Mouse (Mus musculus) limb, embryonic 10.5 days (tissue): ENCODE data around the gene Smim22. TPM values are rescaled to one million over a fixed set of nuclear protein-coding genes. Genes with fewer than 3 reads are reported as not detected.

ENCODE experiments used
- DNase-seq: peaks from one replicate; pipeline ENCODE4 v3.0.0-alpha.2; 2017; ENCODE audit warnings: low spot score
- H3K27ac ChIP-seq: fragments of 300-500 bp; sonication (generic); 2 replicates; pipeline ENCODE4 v1.5.1; 2016; ENCODE audit warnings: mild to moderate bottlenecking
- H3K27me3 ChIP-seq: fragments of 300-500 bp; sonication (generic); 2 replicates; pipeline ENCODE4 v1.6.1; 2016; ENCODE audit warnings: low read depth, mild to moderate bottlenecking; ENCODE audit not compliant: poor library complexity, severe bottlenecking
- H3K36me3 ChIP-seq: fragments of 300-500 bp; sonication (generic); 2 replicates; pipeline ENCODE4 v1.6.1; 2016; ENCODE audit warnings: mild to moderate bottlenecking, moderate library complexity
- H3K4me1 ChIP-seq: fragments of 300-500 bp; sonication (generic); 2 replicates; pipeline ENCODE4 v1.6.1; 2016
- H3K4me3 ChIP-seq: fragments of 300-500 bp; sonication (generic); 2 replicates; pipeline ENCODE4 v1.5.1; 2016; ENCODE audit warnings: mild to moderate bottlenecking, moderate library complexity
- H3K9me3 ChIP-seq: fragments of 300-500 bp; sonication (generic); replicated peaks from 2 replicates; pipeline ENCODE4 v1.6.1; 2016; ENCODE audit warnings: mild to moderate bottlenecking
- WGBS: fragments of 180-500 bp; shearing (Covaris S2); methylation state at CpG from one replicate; pipeline ENCODE4 v1.1.7; 2016; 5-methylcytosine and 5-hydroxymethylcytosine counted together
- polyA plus RNA-seq: library from polyadenylated mRNA; unstranded; fragments of >200 nt; fragmentation: Nextera tagmentation; extraction: Ambion mirVana; gene quantifications from 2 replicates; pipeline ENCODE4 v1.2.1, GENCODE M21; 2016

Gene Smim22
- polyA plus RNA-seq, 1 experiment from 2014 or later, result 1.6 TPM

DNA sequence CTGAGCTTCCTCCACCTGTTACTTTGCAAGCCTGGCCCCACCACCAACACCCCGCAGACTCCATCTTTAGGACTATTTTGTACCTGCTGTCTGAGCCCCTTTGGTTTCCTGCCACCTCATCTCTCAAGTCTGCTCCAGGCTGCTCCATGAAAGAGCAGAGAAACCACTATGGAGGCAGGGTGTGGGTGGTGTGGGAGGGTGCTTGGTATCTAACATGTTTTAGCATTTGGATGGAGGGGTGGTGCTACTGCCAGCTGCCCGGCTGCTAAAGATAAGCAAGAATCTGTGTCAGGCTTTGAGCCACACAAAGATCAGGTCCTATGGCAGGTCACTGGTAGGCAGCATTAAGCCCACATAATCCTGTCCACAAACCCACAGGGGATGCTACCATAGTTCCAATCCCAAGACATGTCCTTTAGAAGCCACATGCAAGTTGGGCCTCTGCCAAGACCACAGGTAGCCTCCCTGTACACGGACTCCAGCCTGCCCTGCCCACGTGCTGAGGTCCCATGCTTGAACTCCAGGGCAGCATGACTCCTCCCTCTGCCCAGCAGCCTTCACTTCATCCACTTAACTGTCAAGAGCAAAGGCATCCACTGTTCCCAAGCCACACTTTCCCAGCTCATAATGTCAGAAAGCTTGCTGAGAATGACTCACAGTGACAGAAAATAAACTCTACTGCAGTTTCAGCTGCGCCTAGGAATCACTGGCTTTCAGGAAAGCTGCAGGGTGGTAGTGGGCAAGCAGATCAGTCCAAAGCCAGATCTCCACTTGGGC, 28.6 kb upstream of the Smim22 start:
- Histone ChIP-seq H3K4me3 (no peak overlapping the region), H3K9me3 (no peaks in the 10 kb centered on the region), H3K27ac (no peak overlapping the region), H3K36me3 (no peaks in the 10 kb centered on the region), H3K4me1 (no peaks in the 10 kb centered on the region), H3K27me3 (no peaks in the 10 kb centered on the region)
- WGBS, result 81% methylated on average over 5 of the region's 5 CpGs
- DNase-seq, result no peak

DNA sequence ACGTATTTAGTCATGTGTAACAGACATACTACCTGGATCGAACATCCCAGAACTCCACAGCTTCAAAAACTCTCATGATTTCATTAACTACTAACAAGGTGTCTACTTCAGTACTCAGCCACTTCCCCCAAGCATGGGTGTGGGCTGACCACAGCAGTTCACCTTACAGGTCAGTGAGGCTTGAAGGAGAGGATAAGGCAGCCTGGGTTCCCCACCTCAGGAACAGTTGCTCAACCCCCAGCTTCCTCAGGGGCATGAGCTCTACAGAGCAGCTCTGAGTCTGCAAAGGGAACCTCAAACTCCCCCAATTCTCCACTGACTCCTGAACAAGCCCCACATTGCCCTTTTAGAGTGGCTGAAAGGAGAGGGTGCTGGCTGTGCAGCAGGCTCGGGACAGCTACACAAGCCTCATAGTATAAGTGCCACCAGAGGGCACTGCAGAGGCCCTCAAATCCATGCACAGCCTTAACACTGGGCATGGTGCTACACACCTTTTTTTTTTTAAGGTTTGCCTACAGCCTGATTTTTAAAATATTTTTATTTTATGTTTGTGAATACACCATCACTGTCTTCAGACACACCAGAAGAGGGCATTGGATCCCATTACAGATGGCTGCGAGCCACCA, 27.2 kb upstream of the Smim22 start:
- Histone ChIP-seq H3K27me3 (no peaks in the 10 kb centered on the region), H3K36me3 (no peaks in the 10 kb centered on the region), H3K4me3 (no peak overlapping the region), H3K4me1 (no peaks in the 10 kb centered on the region), H3K9me3 (no peaks in the 10 kb centered on the region), H3K27ac (no peak overlapping the region)
- DNase-seq, result no peak
- WGBS, result 72% methylated on average over 4 of the region's 4 CpGs

DNA sequence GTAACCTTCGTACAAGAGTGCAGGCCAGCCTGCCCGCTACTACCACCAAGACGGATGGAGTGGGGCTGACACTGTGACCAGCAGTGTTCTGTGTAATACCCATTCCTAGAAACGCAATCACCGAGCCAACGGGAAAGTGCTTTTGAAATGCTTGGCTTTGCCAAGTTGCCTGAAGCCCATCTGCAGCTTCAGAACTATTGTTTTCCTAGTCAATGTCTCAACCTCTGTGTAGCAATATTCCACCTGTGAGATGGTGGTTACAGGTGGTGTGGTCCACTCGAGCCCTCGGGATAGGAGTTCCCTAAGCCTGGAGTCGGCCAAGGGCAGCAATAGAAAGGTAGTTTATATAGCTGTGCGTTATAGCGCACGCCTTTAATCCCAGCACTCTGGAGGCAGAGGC, 22.4 kb upstream of the Smim22 start:
- no peak overlapping the region for H3K4me3 ChIP-seq
- no peak for DNase-seq
- no peaks in the 10 kb centered on the region for H3K36me3 ChIP-seq
- no peaks in the 10 kb centered on the region for H3K9me3 ChIP-seq
- no peaks in the 10 kb centered on the region for H3K4me1 ChIP-seq
- no peak overlapping the region for H3K27ac ChIP-seq
- H3K27me3 ChIP-seq, result no peaks in the 10 kb centered on the region
- WGBS, result 94% methylated on average over 12 of the region's 12 CpGs

DNA sequence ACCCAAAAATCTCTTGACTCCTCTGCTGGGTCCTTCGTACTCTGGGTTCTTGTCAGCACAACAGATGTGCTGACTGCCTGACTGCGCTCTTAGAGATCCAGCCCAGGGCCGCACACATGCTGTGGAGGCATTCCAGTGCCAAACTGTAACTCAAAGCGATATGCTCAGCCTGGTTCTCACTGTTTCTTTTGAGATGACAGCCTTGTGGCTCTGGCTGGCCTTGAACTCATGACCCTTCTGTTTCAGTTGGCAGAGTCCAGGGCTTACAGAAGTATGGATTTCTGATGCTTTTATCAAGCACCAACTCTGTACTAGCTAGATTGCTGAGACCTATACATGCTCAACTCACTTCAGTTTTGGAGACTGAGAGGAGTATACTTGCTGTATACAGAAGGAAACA, 13.8 kb upstream of the Smim22 start:
- no peaks in the 10 kb centered on the region for H3K36me3 ChIP-seq
- H3K9me3 ChIP-seq, result no peaks in the 10 kb centered on the region
- WGBS, result 87% methylated on average over 4 of the region's 4 CpGs
- no peak overlapping the region for H3K4me3 ChIP-seq
- DNase-seq, result no peak
- H3K4me1 ChIP-seq, result peaks cover 6% of the 10 kb centered on the region
- H3K27ac ChIP-seq, result no peak overlapping the region
- no peaks in the 10 kb centered on the region for H3K27me3 ChIP-seq

DNA sequence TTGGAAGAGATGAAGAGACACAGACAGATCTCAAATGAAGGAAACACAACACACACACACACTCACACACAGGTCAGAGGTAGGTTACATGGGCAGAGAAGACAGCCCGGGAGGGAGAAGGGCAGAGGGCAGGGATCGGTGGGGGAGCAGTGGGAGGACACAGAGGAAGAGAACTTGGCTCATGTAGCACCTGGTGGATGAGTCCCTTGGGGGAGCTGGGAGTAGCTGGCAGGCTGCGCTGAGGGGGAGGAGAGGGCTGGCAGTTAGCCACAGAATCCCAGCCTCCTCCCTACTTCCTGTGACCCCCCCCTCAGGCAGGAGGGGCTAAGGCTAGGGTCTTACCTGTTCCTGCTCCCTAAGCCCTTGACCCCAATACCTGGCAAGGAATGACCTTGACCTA, 9.5 kb upstream of the Smim22 start, which contains the start of gene Sept12:
Sept12 (minus strand) TSS at position 300 of the 400 bp plus-strand sequence.
- Histone ChIP-seq H3K36me3 (no peaks in the 10 kb centered on the region), H3K9me3 (no peaks in the 10 kb centered on the region), H3K4me1 (peaks cover 6% of the 10 kb centered on the region), H3K27me3 (no peaks in the 10 kb centered on the region), H3K4me3 (no peak within 1 kb of the TSS), H3K27ac (no peak within 1 kb of the TSS)
- no peak for DNase-seq
- WGBS, result 57% methylated on average over 3 of the region's 3 CpGs

DNA sequence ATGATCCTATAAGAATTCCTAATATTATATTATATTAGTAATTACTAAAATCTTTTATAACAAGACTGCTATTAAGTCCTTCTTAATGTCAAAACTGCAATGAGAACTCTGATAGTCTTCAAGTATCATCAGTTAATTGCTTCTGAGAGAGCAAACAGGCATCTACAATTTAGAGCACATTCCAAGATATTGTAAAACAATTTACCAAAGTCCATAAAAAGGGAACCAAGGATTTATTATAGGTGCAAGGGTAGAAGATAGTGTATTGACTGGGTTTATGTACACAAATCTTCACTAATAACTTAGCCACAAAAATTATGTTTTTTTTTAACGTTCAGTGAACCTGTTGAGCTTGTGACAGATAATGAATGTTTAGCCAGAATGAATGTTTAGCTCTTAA, 8.1 kb upstream of the Smim22 start:
- H3K9me3 ChIP-seq, result no peaks in the 10 kb centered on the region
- H3K4me3 ChIP-seq, result no peak overlapping the region
- H3K27me3 ChIP-seq, result no peaks in the 10 kb centered on the region
- H3K36me3 ChIP-seq, result no peaks in the 10 kb centered on the region
- no peak overlapping the region for H3K27ac ChIP-seq
- peaks cover 6% of the 10 kb centered on the region for H3K4me1 ChIP-seq
- no peak for DNase-seq
- 77% methylated on average over 1 of the region's 1 CpGs for WGBS

DNA sequence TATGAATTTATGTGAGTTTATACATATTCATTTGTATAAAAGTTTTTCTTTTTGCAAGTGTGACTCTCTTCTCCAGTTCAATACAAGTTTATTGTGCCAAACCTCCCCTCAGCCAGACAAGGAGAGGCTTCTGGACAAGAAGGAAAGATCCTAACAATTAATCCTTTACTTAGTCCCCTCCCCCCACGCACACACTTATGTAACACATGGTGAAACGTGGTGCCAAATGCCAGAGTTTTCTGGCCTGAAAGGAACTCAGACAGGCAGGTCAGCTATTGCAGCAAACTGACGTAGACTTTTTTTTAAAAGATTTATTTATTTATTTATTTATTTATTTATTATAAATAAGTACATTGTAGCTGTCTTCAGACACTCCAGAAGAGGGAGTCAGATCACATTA, 6.5 kb upstream of the Smim22 start:
- H3K36me3 ChIP-seq, result no peaks in the 10 kb centered on the region
- 79% methylated on average over 3 of the region's 3 CpGs for WGBS
- no peak overlapping the region for H3K4me3 ChIP-seq
- no peaks in the 10 kb centered on the region for H3K9me3 ChIP-seq
- H3K27me3 ChIP-seq, result no peaks in the 10 kb centered on the region
- DNase-seq, result no peak
- H3K27ac ChIP-seq, result no peak overlapping the region
- peaks cover 6% of the 10 kb centered on the region for H3K4me1 ChIP-seq

DNA sequence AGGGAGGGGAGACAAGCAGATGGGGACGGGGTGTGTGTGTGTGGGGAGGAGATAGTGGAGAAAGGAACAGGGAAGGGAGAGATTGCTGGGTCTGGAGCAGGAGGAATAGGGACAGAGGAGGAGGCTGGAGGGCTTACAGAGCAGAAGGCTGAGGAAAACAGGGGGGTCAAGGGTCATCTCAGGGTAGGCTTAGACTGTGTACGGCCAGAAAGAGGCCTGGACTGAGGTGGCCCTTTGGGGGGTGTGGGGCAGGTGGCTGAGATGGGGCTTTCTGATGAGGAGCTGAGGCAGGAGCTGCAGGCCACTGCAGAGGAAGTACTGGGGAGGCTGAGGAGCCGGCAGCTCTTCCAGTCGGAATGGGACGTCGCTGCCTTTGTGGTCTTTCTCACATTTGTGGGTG, 404 bp downstream of the Smim22 start:
- H3K36me3 ChIP-seq, result peaks cover 18% of the 10 kb centered on the region
- H3K4me3 ChIP-seq, result no peak overlapping the region
- no peak for DNase-seq
- 47% methylated on average over 6 of the region's 6 CpGs for WGBS
- H3K9me3 ChIP-seq, result no peaks in the 10 kb centered on the region
- H3K27ac ChIP-seq, result peak overlapping the region; percentile 46; the same call in 1 of the 2 replicates
- H3K4me1 ChIP-seq, result peaks cover 19% of the 10 kb centered on the region
- H3K27me3 ChIP-seq, result no peaks in the 10 kb centered on the region

DNA sequence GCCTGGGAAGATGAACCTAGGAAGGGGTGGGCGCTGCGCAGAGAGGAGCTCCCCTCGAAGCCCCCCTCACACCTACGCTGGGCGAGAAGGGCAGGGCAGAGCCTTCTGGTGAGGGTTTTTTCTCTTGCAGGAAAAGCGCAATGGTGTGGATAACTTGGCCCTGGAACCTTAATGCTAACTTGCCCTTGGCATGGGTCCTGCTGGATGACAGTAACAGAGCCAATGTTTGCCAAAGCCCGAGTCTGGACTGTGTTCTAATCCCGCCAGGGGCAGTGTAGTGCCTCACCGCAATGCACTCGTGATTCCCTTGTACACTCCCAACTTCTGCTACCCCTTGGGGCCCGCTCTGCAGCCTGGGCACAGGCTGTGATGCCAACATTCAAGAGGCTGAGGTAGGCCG, 988 bp downstream of the Smim22 start:
- no peak for DNase-seq
- peak overlapping the region; percentile 46; the same call in 1 of the 2 replicates for H3K27ac ChIP-seq
- 80% methylated on average over 12 of the region's 12 CpGs for WGBS

DNA sequence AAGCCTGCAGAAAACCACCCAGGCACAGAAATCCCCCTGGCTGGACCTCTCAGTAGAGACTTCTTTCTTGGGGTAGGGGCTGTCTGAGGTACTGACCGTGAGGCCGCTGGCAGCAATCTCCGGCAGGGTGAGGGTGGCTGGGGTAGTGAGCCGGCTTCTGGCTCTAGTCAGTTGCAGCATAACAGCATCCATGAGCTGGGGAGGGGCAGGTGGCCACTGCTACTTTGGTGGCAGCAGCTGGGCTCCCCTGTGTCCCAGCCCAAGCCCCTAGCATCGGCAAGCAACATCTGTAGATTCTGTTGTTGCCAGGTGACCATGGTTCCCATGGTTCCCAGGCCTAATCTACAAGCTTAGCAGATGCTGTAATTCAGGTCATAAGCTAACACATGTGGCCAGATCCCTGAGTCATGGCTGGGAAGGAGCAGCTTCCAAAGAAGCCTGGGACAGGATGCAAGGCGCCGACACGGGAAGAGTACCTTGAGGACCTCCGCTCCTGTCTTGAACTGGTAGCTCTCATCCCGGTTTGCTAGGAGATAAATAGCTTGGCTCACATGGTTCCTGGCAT, 3.4 kb downstream of the Smim22 start:
- peaks cover 25% of the 10 kb centered on the region for H3K4me1 ChIP-seq
- H3K27ac ChIP-seq, result no peak overlapping the region
- no peak overlapping the region for H3K4me3 ChIP-seq
- DNase-seq, result no peak
- WGBS, result 93% methylated on average over 10 of the region's 10 CpGs
- H3K9me3 ChIP-seq, result no peaks in the 10 kb centered on the region
- peaks cover 32% of the 10 kb centered on the region for H3K36me3 ChIP-seq
- H3K27me3 ChIP-seq, result no peaks in the 10 kb centered on the region

More for the DNA sequence above, 988 bp downstream of the Smim22 start:
- Histone ChIP-seq H3K27me3 (no peaks in the 10 kb centered on the region), H3K36me3 (peaks cover 18% of the 10 kb centered on the region), H3K9me3 (no peaks in the 10 kb centered on the region), H3K4me1 (peaks cover 25% of the 10 kb centered on the region), H3K4me3 (no peak overlapping the region)

DNA sequence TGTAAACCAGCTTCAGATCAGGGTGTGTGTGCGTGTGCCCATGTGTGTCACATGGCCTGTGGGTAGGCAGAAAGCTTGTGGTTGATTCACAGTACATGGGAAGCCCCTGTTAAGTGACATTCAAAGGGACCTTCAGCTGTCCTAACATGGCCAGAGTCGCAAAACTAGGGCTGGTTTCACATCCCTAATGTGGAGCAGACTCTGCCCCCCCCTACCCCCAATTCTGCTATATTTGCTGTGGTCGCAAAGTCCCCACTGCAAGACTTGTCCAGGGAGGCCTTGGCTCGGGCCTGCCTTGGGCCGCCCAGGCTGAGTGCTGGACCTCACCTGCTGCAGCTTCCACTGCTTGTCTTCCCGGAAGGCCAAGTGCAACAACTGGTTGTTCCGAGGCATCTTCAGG, 4.2 kb downstream of the Smim22 start:
- 85% methylated on average over 7 of the region's 7 CpGs for WGBS
- peaks cover 40% of the 10 kb centered on the region for H3K36me3 ChIP-seq
- DNase-seq, result no peak
- H3K27ac ChIP-seq, result no peak overlapping the region
- H3K4me1 ChIP-seq, result peaks cover 25% of the 10 kb centered on the region
- H3K9me3 ChIP-seq, result no peaks in the 10 kb centered on the region
- no peaks in the 10 kb centered on the region for H3K27me3 ChIP-seq
- H3K4me3 ChIP-seq, result no peak overlapping the region

DNA sequence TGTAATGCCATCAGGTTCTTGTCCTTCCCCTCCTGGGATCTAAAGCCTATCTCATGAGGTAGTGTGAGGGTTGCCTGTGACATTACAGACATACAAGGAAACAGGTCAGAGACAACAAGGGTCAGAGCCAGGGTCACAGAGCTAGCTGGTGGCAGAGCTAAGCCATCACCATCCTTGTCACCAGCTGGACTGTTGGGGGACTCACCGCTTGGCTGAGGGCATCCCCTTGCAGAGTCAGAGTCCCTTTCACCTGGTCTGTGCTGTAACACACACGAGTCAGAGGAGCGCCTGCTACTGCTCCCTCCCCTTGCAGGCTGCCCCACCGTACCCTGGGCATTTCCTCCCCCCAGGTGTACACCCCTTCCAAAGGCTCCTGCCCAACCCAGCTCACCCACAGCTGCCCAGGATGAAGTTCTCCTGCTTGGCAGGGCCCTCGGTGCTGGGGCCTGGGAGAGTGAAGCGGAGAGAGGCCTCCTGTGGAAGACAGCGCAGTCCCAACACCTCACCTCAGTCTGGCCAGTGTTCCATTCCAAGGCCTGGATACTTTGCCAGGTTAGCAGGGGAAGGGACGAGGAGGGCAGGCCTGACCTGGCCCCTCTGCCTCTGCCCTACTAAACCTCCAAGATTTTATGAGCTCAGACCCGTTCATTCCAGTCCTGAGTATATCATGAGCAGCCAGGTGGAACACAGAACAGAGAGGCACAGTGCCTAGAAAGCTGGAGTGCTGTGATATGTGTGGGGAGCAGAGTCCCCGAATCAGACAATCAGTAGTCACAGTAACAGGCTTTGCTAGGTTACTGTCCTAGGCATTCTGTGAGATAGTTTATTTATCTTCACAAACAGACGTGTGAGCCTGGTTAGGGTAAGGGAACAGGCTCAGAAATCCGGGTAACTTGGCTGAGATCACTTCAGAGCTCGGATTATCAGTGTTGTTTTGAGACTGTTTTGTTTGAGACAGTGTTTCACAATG, 5.2 kb downstream of the Smim22 start:
- Histone ChIP-seq H3K36me3 (peaks cover 51% of the 10 kb centered on the region), H3K4me3 (peak overlapping the region; percentile 72), H3K27me3 (no peaks in the 10 kb centered on the region), H3K27ac (peak overlapping the region; percentile 21; the same call in 1 of the 2 replicates), H3K9me3 (no peaks in the 10 kb centered on the region), H3K4me1 (peaks cover 21% of the 10 kb centered on the region)
- no peak for DNase-seq
- 58% methylated on average over 13 of the region's 13 CpGs for WGBS
